Mouse (Mus musculus): ENCODE data around the gene Olfr1375.
"Not testable (repeated sequence)": the region's sequence is repeated elsewhere in the genome, so short reads cannot be mapped to it uniquely, and the experiment has no call there.

Gene Olfr1375

GRCm38 (mm10) chr11:51047809-51048208 lies at the start of gene Olfr1375:
Gene Olfr1375, plus strand, starts transcription at chr11:51048109.
- DNase-seq (ENCODE audit: low spot score) = not testable (repeated sequence)

- no peak for DNase-seq (ENCODE audit: low spot score)
These were observed 44.6 kb upstream of the Olfr1375 start, which contains the start of gene Olfr51 for GRCm38 (mm10) chr11:51003296-51003695. Gene Olfr51, plus strand, starts transcription at chr11:51003596.

- DNase-seq (ENCODE audit: low spot score) = no peak
These were observed 36.1 kb upstream of the Olfr1375 start for GRCm38 (mm10) chr11:51011821-51012220.

- DNase-seq (ENCODE audit: low spot score) = no peak
These were observed 34.0 kb upstream of the Olfr1375 start, which contains the start of gene Olfr54 for GRCm38 (mm10) chr11:51013936-51014335. Gene Olfr54, plus strand, starts transcription at chr11:51014236.

GRCm38 (mm10) chr11:51016341-51016740 lies 31.6 kb upstream of the Olfr1375 start:
- DNase-seq (ENCODE audit: low spot score) = no peak

- DNase-seq (ENCODE audit: low spot score) = not testable (repeated sequence)
These were observed 21.1 kb upstream of the Olfr1375 start for GRCm38 (mm10) chr11:51026811-51027210.

- not testable (repeated sequence) for DNase-seq (ENCODE audit: low spot score)
These were observed 18.5 kb upstream of the Olfr1375 start for GRCm38 (mm10) chr11:51029381-51029780.

GRCm38 (mm10) chr11:51030225-51030624 lies 17.7 kb upstream of the Olfr1375 start:
- DNase-seq (ENCODE audit: low spot score) = no peak

- DNase-seq (ENCODE audit: low spot score) = no peak
These were observed 15.1 kb upstream of the Olfr1375 start for GRCm38 (mm10) chr11:51032851-51033250.

- DNase-seq (ENCODE audit: low spot score) = not testable (repeated sequence)
These were observed 13.8 kb upstream of the Olfr1375 start for GRCm38 (mm10) chr11:51034141-51034540.

GRCm38 (mm10) chr11:51035951-51036350 lies 12.0 kb upstream of the Olfr1375 start:
- no peak for DNase-seq (ENCODE audit: low spot score)

- DNase-seq (ENCODE audit: low spot score) = not testable (repeated sequence)
These were observed 3.1 kb upstream of the Olfr1375 start for GRCm38 (mm10) chr11:51044776-51045175.

- DNase-seq (ENCODE audit: low spot score) = no peak
These were observed 3.8 kb downstream of the Olfr1375 start for GRCm38 (mm10) chr11:51051678-51052077.

GRCm38 (mm10) chr11:51053230-51053629 lies 5.3 kb downstream of the Olfr1375 start:
- no peak for DNase-seq (ENCODE audit: low spot score)

- peak; percentile 89 for DNase-seq (ENCODE audit: low spot score)
These were observed 11.3 kb downstream of the Olfr1375 start, which contains the start of gene Zfp354a for GRCm38 (mm10) chr11:51059151-51059571. Gene Zfp354a, plus strand, starts transcription at chr11:51059257.

- DNase-seq (ENCODE audit: low spot score) = no peak
These were observed 11.7 kb downstream of the Olfr1375 start for GRCm38 (mm10) chr11:51059640-51060039.

- DNase-seq (ENCODE audit: low spot score) = no peak
These were observed 13.1 kb downstream of the Olfr1375 start for GRCm38 (mm10) chr11:51060981-51061380.

- no peak for DNase-seq (ENCODE audit: low spot score)
These were observed 15.4 kb downstream of the Olfr1375 start for GRCm38 (mm10) chr11:51063276-51063675.

GRCm38 (mm10) chr11:51063841-51064240 lies 15.9 kb downstream of the Olfr1375 start:
- DNase-seq (ENCODE audit: low spot score) = no peak

- peak; percentile 3 for DNase-seq (ENCODE audit: low spot score)
These were observed 36.6 kb downstream of the Olfr1375 start for GRCm38 (mm10) chr11:51084527-51084926.

GRCm38 (mm10) chr11:51085269-51085668 lies 37.4 kb downstream of the Olfr1375 start:
- no peak for DNase-seq (ENCODE audit: low spot score)
